Mouse (Mus musculus) forebrain, embryonic 13.5 days (tissue): ENCODE data around the gene Paxbp1. TPM values are rescaled to one million over a fixed set of nuclear protein-coding genes. Genes with fewer than 3 reads are reported as not detected.

Experiments used
- ATAC-seq: fragments of 200-750 bp; cut with Nextera tagmentation; 2 replicates; pipeline ENCODE4 v1.8.0; 2017
- H3K27ac ChIP-seq: fragments of 300-500 bp; sonication (generic); 2 replicates; pipeline ENCODE4 v1.5.1; 2015; ENCODE audit warnings: inconsistent platforms, mild to moderate bottlenecking, moderate library complexity
- H3K27me3 ChIP-seq: fragments of 300-500 bp; sonication (generic); 2 replicates; pipeline ENCODE4 v1.6.1; 2015; ENCODE audit warnings: mild to moderate bottlenecking, inconsistent platforms
- H3K36me3 ChIP-seq: fragments of 300-500 bp; sonication (generic); 2 replicates; pipeline ENCODE4 v1.6.1; 2015; ENCODE audit warnings: mild to moderate bottlenecking, inconsistent platforms; ENCODE audit not compliant: poor library complexity, severe bottlenecking
- H3K4me1 ChIP-seq: fragments of 300-500 bp; sonication (generic); 2 replicates; pipeline ENCODE4 v1.6.1; 2015; ENCODE audit warnings: inconsistent platforms
- H3K4me2 ChIP-seq: fragments of 300-500 bp; sonication (generic); 2 replicates; pipeline ENCODE4 v1.6.1; 2015; ENCODE audit warnings: inconsistent platforms, mild to moderate bottlenecking, moderate library complexity
- H3K4me3 ChIP-seq: fragments of 300-500 bp; sonication (generic); 2 replicates; pipeline ENCODE4 v1.5.1; 2015; ENCODE audit warnings: mild to moderate bottlenecking, inconsistent platforms
- H3K9ac ChIP-seq: fragments of 300-500 bp; sonication (generic); 2 replicates; pipeline ENCODE4 v1.6.1; 2015; ENCODE audit warnings: mild to moderate bottlenecking, inconsistent platforms
- H3K9me3 ChIP-seq: fragments of 300-500 bp; sonication (generic); replicated peaks from 2 replicates; pipeline ENCODE4 v1.6.1; 2016; ENCODE audit warnings: inconsistent platforms
- WGBS: fragments of 180-500 bp; shearing (Covaris S2); methylation state at CpG from one replicate; pipeline ENCODE4 v1.1.7; 2015; 5-methylcytosine and 5-hydroxymethylcytosine counted together
- polyA plus RNA-seq: library from polyadenylated mRNA; unstranded; fragments of >200 nt; fragmentation: Nextera tagmentation; extraction: Ambion mirVana; gene quantifications from 2 replicates; pipeline ENCODE4 v1.2.1, GENCODE M21; 2015

The Paxbp1 gene
- polyA plus RNA-seq, 1 experiment from 2014 or later: 75.8 TPM

DNA sequence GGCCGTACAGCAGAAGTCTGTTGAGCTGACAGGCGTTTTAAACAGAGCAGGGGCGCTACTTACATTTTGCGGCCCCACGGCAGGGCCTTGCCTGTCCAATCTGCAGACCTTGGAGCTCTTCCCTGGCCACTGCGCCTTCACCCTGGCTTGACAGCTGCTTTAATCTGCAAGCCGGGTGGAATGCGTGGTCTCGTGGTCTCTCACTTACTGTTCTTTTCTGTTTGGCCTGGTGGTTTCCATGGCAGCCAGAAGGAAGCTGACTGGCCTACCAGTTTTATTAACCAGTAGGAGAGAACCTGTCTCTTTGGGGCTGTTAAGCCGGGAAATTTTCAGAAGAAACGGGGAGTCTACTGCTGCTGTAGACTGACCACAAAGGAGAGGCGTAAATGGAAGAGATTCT, 24.6 kb upstream of the Paxbp1 start:
- H3K4me1 ChIP-seq: peaks cover 5% of the 10 kb centered on the region
- 26% methylated on average over 12 of the region's 12 CpGs for WGBS
- H3K27ac ChIP-seq: no peak overlapping the region
- no peak overlapping the region for H3K9ac ChIP-seq
- H3K4me3 ChIP-seq: no peak overlapping the region
- H3K36me3 ChIP-seq: no peaks in the 10 kb centered on the region
- no peak for ATAC-seq
- no peak overlapping the region for H3K4me2 ChIP-seq
- H3K9me3 ChIP-seq: no peaks in the 10 kb centered on the region
- H3K27me3 ChIP-seq: peaks cover 7% of the 10 kb centered on the region; the same call in 1 of the 2 replicates

- ATAC-seq: no peak
- peaks cover 5% of the 10 kb centered on the region for H3K4me1 ChIP-seq
- no peak overlapping the region for H3K27ac ChIP-seq
- H3K4me2 ChIP-seq: no peak overlapping the region
- no peaks in the 10 kb centered on the region for H3K9me3 ChIP-seq
- 100% methylated on average over 1 of the region's 1 CpGs for WGBS
- peaks cover 2% of the 10 kb centered on the region; the same call in 1 of the 2 replicates for H3K27me3 ChIP-seq
- no peak overlapping the region for H3K9ac ChIP-seq
- no peaks in the 10 kb centered on the region for H3K36me3 ChIP-seq
- H3K4me3 ChIP-seq: no peak overlapping the region
Observed at GRCm38 (mm10) chr16:91067122-91067521, 22.8 kb upstream of the Paxbp1 start.

DNA sequence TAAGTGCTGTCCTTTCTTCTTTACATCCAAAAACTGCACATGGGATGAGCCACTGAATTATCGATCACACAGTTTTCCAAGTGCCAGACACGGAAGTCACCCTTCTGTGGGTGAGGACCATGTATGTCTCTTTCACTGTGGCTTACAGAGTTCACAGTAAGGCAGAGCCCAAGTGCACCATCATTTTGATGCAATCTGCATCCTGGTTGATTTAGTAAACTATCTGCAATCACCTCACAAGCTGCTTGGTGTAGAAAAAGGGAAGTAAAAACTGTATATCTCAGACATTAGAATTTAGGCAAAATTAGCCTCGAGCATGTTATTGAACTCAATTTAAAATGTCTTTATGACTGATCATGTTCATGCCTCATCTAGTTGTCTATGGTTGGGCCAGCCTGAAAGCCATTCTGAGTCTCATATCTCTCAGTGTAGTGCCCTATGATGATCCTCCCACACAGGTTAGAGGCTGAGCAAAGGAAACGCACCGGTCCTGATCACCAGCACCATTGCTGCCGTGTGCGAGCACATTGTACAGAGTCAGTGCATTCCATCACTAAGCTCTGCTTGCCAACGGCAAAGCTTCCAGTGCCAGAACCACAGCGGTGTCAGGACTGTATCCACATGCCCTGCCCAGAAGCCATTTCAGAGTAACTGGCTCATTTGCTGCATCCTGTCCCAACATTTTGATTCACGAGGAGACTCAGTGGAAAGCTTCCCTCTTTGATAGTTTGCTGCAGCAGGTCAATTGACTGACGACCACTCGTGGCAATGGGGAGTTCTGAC, 20.4 kb upstream of the Paxbp1 start:
- no peaks in the 10 kb centered on the region for H3K36me3 ChIP-seq
- H3K9ac ChIP-seq: no peak overlapping the region
- no peak overlapping the region for H3K4me3 ChIP-seq
- H3K4me1 ChIP-seq: peaks cover 5% of the 10 kb centered on the region
- H3K27ac ChIP-seq: no peak overlapping the region
- H3K9me3 ChIP-seq: no peaks in the 10 kb centered on the region
- no peaks in the 10 kb centered on the region for H3K27me3 ChIP-seq
- no peak for ATAC-seq
- WGBS: 84% methylated on average over 12 of the region's 12 CpGs
- H3K4me2 ChIP-seq: no peak overlapping the region

DNA sequence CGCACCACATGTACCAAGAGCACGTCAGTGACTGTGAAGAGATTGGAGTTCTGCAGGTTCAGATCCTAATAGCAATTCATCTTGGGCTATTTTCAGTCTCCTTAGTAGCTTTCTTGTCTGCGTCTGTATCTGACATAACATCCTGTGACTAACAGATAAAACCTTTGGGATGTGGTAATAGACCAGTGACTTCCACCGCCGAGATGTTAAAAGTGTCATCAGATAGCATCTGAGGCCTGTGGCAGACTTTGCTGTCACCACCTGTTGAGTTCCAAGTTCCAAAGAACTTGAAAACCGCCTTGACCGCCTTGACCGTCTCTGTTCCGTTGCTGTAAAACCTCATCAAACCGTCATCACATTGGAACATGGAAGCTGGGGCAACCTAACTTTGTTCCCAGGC, 19.4 kb upstream of the Paxbp1 start:
- Histone ChIP-seq H3K36me3 (no peaks in the 10 kb centered on the region), H3K27me3 (no peaks in the 10 kb centered on the region), H3K9ac (no peak overlapping the region), H3K9me3 (no peaks in the 10 kb centered on the region), H3K27ac (no peak overlapping the region), H3K4me3 (no peak overlapping the region), H3K4me2 (no peak overlapping the region), H3K4me1 (peaks cover under 1% of the 10 kb centered on the region)
- 95% methylated on average over 10 of the region's 10 CpGs for WGBS
- no peak for ATAC-seq

- H3K4me2 ChIP-seq: no peak overlapping the region
- no peak overlapping the region for H3K9ac ChIP-seq
- H3K27ac ChIP-seq: no peak overlapping the region
- H3K27me3 ChIP-seq: peaks cover 6% of the 10 kb centered on the region; the same call in 1 of the 2 replicates
- no peaks in the 10 kb centered on the region for H3K36me3 ChIP-seq
- H3K9me3 ChIP-seq: no peaks in the 10 kb centered on the region
- ATAC-seq: no peak
- no peaks in the 10 kb centered on the region for H3K4me1 ChIP-seq
- no peak overlapping the region for H3K4me3 ChIP-seq
- 88% methylated on average over 13 of the region's 13 CpGs for WGBS
Observed at GRCm38 (mm10) chr16:91061531-91062318, 17.4 kb upstream of the Paxbp1 start.

GRCm38 (mm10) chr16:91057741-91058140, 13.4 kb upstream of the Paxbp1 start:
- Histone ChIP-seq H3K4me2 (no peak overlapping the region), H3K36me3 (no peaks in the 10 kb centered on the region), H3K9ac (no peak overlapping the region), H3K4me3 (no peak overlapping the region), H3K9me3 (no peaks in the 10 kb centered on the region), H3K27me3 (peaks cover 13% of the 10 kb centered on the region; the same call in 1 of the 2 replicates), H3K27ac (no peak overlapping the region), H3K4me1 (peaks cover 5% of the 10 kb centered on the region; the same call in 1 of the 2 replicates)
- ATAC-seq: no peak
- WGBS: 86% methylated on average over 6 of the region's 6 CpGs

DNA sequence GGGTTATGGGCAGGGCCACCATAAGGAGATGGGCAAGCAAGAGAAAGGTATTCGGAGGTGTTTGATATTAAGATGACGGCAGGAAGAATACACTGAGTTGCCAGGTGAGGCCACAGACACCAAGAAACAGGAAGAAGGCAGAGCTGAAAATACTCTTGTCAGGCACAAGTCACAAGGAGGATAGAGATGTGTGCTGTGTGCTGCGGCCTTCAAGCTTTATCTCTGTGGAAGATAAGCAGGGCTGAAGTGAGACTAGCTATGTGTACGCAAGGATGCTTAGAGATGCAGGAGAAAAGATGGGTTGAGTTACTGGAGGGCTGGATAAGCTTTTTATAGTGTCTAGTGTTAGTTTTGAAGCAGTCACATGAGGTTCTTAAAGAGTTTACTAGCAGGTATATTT, 12.9 kb upstream of the Paxbp1 start:
- no peak for ATAC-seq
- no peaks in the 10 kb centered on the region for H3K36me3 ChIP-seq
- 90% methylated on average over 4 of the region's 4 CpGs for WGBS
- H3K4me1 ChIP-seq: peaks cover 5% of the 10 kb centered on the region; the same call in 1 of the 2 replicates
- no peak overlapping the region for H3K4me3 ChIP-seq
- H3K9me3 ChIP-seq: no peaks in the 10 kb centered on the region
- no peak overlapping the region for H3K9ac ChIP-seq
- H3K27ac ChIP-seq: no peak overlapping the region
- H3K4me2 ChIP-seq: no peak overlapping the region
- H3K27me3 ChIP-seq: peaks cover 13% of the 10 kb centered on the region; the same call in 1 of the 2 replicates

GRCm38 (mm10) chr16:91056043-91056821, 11.9 kb upstream of the Paxbp1 start:
- no peak overlapping the region for H3K27ac ChIP-seq
- H3K36me3 ChIP-seq: no peaks in the 10 kb centered on the region
- no peak overlapping the region for H3K9ac ChIP-seq
- peaks cover 13% of the 10 kb centered on the region; the same call in 1 of the 2 replicates for H3K27me3 ChIP-seq
- H3K4me3 ChIP-seq: no peak overlapping the region
- ATAC-seq: no peak
- H3K9me3 ChIP-seq: no peaks in the 10 kb centered on the region
- peaks cover 5% of the 10 kb centered on the region; the same call in 1 of the 2 replicates for H3K4me1 ChIP-seq
- 54% methylated on average over 16 of the region's 16 CpGs for WGBS
- H3K4me2 ChIP-seq: no peak overlapping the region

DNA sequence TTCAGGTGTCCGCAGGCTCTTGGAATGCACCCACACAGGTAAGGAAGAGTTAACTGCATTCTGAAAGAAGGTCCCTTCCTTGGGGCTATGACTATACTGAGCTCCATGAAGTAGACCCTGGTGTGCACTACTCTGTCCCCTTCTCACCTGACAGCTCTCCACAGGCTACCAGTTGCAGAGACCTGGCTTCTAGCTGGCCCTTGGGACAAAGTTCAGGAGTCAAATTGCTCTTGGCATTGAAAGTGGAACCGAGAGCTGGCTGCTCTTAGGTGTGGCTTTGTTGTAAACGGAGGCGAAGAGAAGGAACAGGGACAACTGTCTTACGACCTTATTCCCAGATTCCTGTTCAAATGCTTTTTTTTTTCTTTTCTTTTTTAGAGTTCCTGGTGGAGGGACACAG, 10.8 kb upstream of the Paxbp1 start:
- no peak overlapping the region for H3K4me3 ChIP-seq
- H3K27me3 ChIP-seq: peaks cover 13% of the 10 kb centered on the region; the same call in 1 of the 2 replicates
- no peaks in the 10 kb centered on the region for H3K9me3 ChIP-seq
- WGBS: 86% methylated on average over 5 of the region's 5 CpGs
- H3K4me1 ChIP-seq: peaks cover 5% of the 10 kb centered on the region; the same call in 1 of the 2 replicates
- no peak for ATAC-seq
- no peak overlapping the region for H3K4me2 ChIP-seq
- no peak overlapping the region for H3K9ac ChIP-seq
- no peak overlapping the region for H3K27ac ChIP-seq
- H3K36me3 ChIP-seq: no peaks in the 10 kb centered on the region

DNA sequence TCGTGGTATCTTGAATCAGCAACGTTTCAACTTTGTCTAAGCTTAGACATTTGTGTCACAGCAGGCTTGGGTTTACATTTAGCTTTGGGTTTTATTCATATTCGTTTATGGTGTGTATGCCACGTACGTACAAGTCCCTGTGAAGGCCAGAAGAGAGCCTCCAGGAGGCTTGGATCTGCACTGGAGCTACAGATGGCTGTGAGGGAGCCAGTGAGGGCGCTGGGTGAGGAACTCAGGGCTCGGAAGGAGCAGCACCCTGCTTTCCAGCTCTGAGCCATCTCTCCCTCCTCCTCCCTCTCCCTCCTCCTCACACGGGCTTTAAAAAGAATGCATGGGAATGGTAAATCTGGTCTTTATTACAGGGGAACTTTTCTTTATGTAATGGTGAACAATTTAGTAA, 9.3 kb upstream of the Paxbp1 start:
- Histone ChIP-seq H3K27ac (no peak overlapping the region), H3K36me3 (no peaks in the 10 kb centered on the region), H3K9ac (no peak overlapping the region), H3K4me1 (peaks cover 5% of the 10 kb centered on the region; the same call in 1 of the 2 replicates), H3K4me3 (no peak overlapping the region), H3K4me2 (no peak overlapping the region), H3K27me3 (peaks cover 13% of the 10 kb centered on the region; the same call in 1 of the 2 replicates), H3K9me3 (no peaks in the 10 kb centered on the region)
- 58% methylated on average over 8 of the region's 8 CpGs for WGBS
- no peak for ATAC-seq

GRCm38 (mm10) chr16:91045511-91045910, 1.2 kb upstream of the Paxbp1 start:
- no peak overlapping the region for H3K27ac ChIP-seq
- WGBS: 59% methylated on average over 8 of the region's 8 CpGs
- H3K9me3 ChIP-seq: no peaks in the 10 kb centered on the region
- no peak overlapping the region for H3K4me2 ChIP-seq
- H3K9ac ChIP-seq: no peak overlapping the region
- ATAC-seq: no peak
- H3K4me3 ChIP-seq: no peak overlapping the region
- 0 out of 2 replicates have a peak, but pooled peaks cover 4% of the 10 kb centered on the region for H3K27me3 ChIP-seq
- peaks cover 10% of the 10 kb centered on the region for H3K36me3 ChIP-seq
- peaks cover 23% of the 10 kb centered on the region for H3K4me1 ChIP-seq
